Mouse (Mus musculus) neural tube, embryonic 13.5 days (tissue): Measurements from ENCODE around the gene Wdr18. TPM values are rescaled to one million over a fixed set of nuclear protein-coding genes. Genes with fewer than 3 reads are reported as not detected.

ENCODE experiments used
- ATAC-seq: fragments of 200-750 bp; cut with Nextera tagmentation; 2 replicates; pipeline ENCODE4 v1.8.0; 2017; ENCODE audit warnings: low read depth, mild to moderate bottlenecking, moderate TSS enrichment, moderate library complexity
- H3K27ac ChIP-seq: fragments of 300-500 bp; sonication (generic); replicated peaks from 2 replicates; pipeline ENCODE4 v1.5.1; 2015; ENCODE audit warnings: moderate library complexity, mild to moderate bottlenecking, inconsistent platforms
- H3K27me3 ChIP-seq: fragments of 300-500 bp; sonication (generic); 2 replicates; pipeline ENCODE4 v1.6.1; 2015; ENCODE audit warnings: mild to moderate bottlenecking, inconsistent platforms
- H3K36me3 ChIP-seq: fragments of 300-500 bp; sonication (generic); 2 replicates; pipeline ENCODE4 v1.6.1; 2015; ENCODE audit warnings: mild to moderate bottlenecking, inconsistent platforms
- H3K4me1 ChIP-seq: fragments of 300-500 bp; sonication (generic); replicated peaks from 2 replicates; pipeline ENCODE4 v1.6.1; 2015; ENCODE audit warnings: inconsistent platforms
- H3K4me2 ChIP-seq: fragments of 300-500 bp; sonication (generic); 2 replicates; pipeline ENCODE4 v1.6.1; 2015; ENCODE audit warnings: inconsistent platforms, mild to moderate bottlenecking, moderate library complexity
- H3K4me3 ChIP-seq: fragments of 300-500 bp; sonication (generic); 2 replicates; pipeline ENCODE4 v1.5.1; 2015; ENCODE audit warnings: mild to moderate bottlenecking, inconsistent platforms
- H3K9ac ChIP-seq: fragments of 300-500 bp; sonication (generic); 2 replicates; pipeline ENCODE4 v1.6.1; 2015; ENCODE audit warnings: moderate library complexity, mild to moderate bottlenecking, inconsistent platforms
- H3K9me3 ChIP-seq: fragments of 300-500 bp; sonication (generic); 2 replicates; pipeline ENCODE4 v1.6.1; 2016; ENCODE audit warnings: inconsistent platforms
- WGBS: fragments of 180-500 bp; shearing (Covaris S2); methylation state at CpG from one replicate; pipeline ENCODE4 v1.1.7; 2015; 5-methylcytosine and 5-hydroxymethylcytosine counted together
- polyA plus RNA-seq: library from polyadenylated mRNA; unstranded; fragments of >200 nt; fragmentation: Nextera tagmentation; extraction: Ambion mirVana; gene quantifications from 2 replicates; pipeline ENCODE4 v1.2.1, GENCODE M21; 2015

The Wdr18 gene
- polyA plus RNA-seq, 1 experiment from 2014 or later, result 85.7 TPM

DNA sequence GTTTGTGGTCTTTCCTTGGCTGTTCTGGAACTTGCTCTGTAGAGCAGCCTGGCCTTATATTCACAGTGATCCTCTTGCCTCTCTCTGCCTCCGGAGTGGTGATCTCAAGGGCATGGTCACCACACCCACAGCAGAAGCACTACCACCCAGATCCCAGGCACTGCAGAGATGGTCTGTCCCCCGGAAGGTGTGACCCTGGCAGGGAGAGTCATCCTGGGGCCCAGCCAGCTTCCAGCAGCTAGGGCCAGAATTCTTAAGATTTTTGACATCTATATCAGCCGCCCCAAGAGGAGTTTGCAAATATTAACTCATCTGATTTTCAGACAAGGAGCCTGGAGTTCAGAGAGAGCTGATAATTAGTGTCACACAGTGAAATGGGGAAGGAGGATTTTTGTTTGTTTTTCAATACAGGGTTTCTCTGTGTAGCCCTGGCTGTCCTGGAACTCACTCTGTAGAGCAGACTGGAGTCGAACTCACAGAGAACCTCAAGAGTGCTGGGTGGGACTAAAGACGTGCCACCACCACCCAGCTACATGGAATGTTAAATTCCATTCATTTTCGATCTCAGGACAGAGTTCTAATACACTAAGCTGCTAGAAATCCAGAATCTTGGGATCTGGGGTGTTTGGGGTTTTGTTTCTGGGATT is 26.4 kb downstream of the Wdr18 start:
- Histone ChIP-seq H3K4me2 (peak overlapping the region; percentile 80), H3K27ac (peak overlapping the region; percentile 95), H3K9me3 (no peaks in the 10 kb centered on the region; the same call in 1 of the 2 replicates), H3K9ac (peak overlapping the region; percentile 73), H3K27me3 (peaks cover 44% of the 10 kb centered on the region), H3K4me3 (peak overlapping the region; percentile 72), H3K4me1 (peaks cover 64% of the 10 kb centered on the region), H3K36me3 (no peaks in the 10 kb centered on the region)
- 52% methylated on average over 6 of the region's 6 CpGs for WGBS
- ATAC-seq, result no peak

DNA sequence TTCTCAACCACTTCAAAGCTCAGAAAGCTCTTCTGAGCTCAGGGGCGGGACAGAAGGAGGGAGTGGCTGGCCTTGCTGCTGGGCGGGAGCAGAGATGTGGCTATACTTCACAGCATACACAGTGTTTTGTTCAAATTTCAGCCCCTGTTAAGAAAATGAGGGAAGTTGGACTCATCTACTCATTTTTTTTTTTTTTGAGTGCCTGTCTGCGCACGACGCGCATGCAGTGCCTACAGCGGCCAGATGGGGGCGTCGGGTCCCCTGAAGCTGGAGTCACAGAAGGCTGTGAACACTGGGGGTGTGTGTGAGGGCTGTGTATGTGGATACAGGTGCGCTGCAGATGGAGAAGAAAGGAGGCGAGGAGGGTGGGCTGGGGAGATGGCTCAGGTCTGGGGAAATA is 27.0 kb downstream of the Wdr18 start:
- H3K27me3 ChIP-seq, result peaks cover 44% of the 10 kb centered on the region
- peaks cover 58% of the 10 kb centered on the region for H3K4me1 ChIP-seq
- peak overlapping the region; percentile 80 for H3K4me2 ChIP-seq
- 4% methylated on average over 11 of the region's 11 CpGs for WGBS
- H3K36me3 ChIP-seq, result no peaks in the 10 kb centered on the region
- ATAC-seq, result no peak
- peaks cover 3% of the 10 kb centered on the region; the same call in 1 of the 2 replicates for H3K9me3 ChIP-seq
- no peak overlapping the region for H3K27ac ChIP-seq
- H3K4me3 ChIP-seq, result peak overlapping the region; percentile 0; the same call in 1 of the 2 replicates
- peak overlapping the region; percentile 31; the same call in 1 of the 2 replicates for H3K9ac ChIP-seq

DNA sequence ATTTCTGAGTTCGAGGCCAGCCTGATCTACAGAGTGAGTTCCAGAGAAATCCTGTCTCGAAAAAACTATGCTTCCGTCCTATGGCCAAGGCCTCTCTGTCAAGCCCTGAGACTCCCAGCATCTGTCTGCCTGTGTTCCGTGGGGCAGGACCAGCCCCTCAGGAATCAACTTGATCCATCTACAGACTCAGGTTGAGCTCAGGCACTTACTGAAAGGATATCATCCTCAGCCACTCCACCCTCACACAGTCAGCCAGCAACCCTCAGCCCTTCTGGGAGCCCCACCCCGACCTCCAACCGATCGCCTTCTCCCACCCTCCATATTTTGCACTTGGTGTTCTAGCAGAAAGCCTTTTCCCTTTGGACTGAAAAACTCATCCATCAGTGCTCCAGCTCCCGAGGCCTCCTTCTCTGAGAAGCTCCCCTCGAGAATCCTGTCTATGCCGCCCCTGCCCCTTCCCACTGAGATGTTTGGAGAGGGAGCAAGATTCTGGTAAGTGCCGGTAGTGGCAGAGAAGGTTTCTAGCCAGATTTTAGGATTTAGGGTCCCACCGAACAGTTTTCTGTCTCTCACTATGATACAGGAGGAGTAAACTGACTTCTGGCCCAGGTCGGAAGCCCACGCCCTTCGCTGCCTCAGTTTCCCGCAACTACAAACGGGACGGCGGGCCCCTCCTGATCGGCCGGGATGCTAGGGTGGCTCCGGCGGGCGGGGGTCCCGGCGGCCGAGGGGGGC is 28.0 kb downstream of the Wdr18 start:
- 11% methylated on average over 27 of the region's 27 CpGs for WGBS
- Histone ChIP-seq H3K4me3 (peak overlapping the region; percentile 45), H3K36me3 (no peaks in the 10 kb centered on the region), H3K4me1 (peaks cover 48% of the 10 kb centered on the region), H3K9ac (peak overlapping the region; percentile 67), H3K27ac (peak overlapping the region; percentile 25), H3K9me3 (peaks cover 3% of the 10 kb centered on the region; the same call in 1 of the 2 replicates), H3K4me2 (peak overlapping the region; percentile 80), H3K27me3 (peaks cover 44% of the 10 kb centered on the region)
- no peak for ATAC-seq

DNA sequence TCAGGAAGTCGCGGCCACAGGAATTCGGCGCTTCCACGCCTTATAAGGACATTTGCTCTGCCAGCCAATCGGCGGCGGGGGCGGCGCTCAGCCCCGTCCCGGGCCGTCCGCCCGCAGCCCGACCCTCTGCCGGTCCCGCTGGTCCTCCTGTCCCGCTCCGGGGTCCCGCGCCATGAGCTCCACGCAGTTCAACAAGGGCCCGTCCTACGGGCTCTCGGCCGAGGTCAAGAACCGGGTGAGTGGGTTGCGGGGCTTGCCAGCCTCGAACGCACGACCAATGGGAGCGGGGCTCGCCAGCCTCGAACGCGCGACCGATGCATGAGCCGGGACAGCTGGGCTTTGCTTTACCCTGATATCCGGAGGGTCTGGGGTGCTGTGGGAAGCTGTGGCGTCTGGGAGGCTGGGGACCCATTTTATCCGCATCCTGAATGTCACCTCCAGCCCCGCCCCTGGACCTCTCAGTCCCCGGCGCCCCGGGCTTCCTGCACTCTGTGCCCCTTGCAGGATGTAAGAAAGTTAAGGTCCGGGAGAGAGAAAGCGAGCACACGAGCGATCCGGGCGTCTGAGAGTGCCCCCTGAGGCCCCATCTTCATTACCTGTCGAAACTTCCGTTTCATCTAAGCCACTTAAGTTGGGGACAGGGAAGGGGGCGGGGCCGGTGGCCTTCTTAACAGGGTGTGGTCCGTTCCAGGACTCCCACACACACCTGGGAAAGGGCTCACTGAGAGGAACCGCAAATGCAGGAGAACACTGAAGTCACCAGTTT is 28.7 kb downstream of the Wdr18 start, which contains the start of gene Cnn2:
Gene Cnn2 (plus strand): TSS at position 79 of the 766 bp plus-strand sequence.
- ATAC-seq, result no peak
- H3K27ac ChIP-seq, result peak within 1 kb of the TSS; percentile 25
- peaks cover 41% of the 10 kb centered on the region for H3K4me1 ChIP-seq

GRCm38 (mm10) chr10:79989272-79989786 is 29.4 kb downstream of the Wdr18 start:
- Histone ChIP-seq H3K9me3 (peaks cover 3% of the 10 kb centered on the region; the same call in 1 of the 2 replicates), H3K27me3 (peaks cover 44% of the 10 kb centered on the region), H3K36me3 (peaks cover 2% of the 10 kb centered on the region; the same call in 1 of the 2 replicates), H3K4me3 (peak overlapping the region; percentile 45), H3K9ac (peak overlapping the region; percentile 67), H3K4me2 (peak overlapping the region; percentile 80), H3K27ac (no peak overlapping the region), H3K4me1 (peaks cover 40% of the 10 kb centered on the region)
- WGBS, result 39% methylated on average over 8 of the region's 8 CpGs
- no peak for ATAC-seq

More for the DNA sequence above, 28.7 kb downstream of the Wdr18 start, which contains the start of gene Cnn2:
- H3K9me3 ChIP-seq, result peaks cover 3% of the 10 kb centered on the region; the same call in 1 of the 2 replicates
- WGBS, result 1% methylated on average over 59 of the region's 59 CpGs
- H3K36me3 ChIP-seq, result no peaks in the 10 kb centered on the region
- peak within 1 kb of the TSS; percentile 80 for H3K4me2 ChIP-seq
- H3K4me3 ChIP-seq, result peak within 1 kb of the TSS; percentile 45
- H3K27me3 ChIP-seq, result peaks cover 44% of the 10 kb centered on the region
- H3K9ac ChIP-seq, result peak within 1 kb of the TSS; percentile 67

GRCm38 (mm10) chr10:79989870-79990269 is 29.9 kb downstream of the Wdr18 start:
- peaks cover 5% of the 10 kb centered on the region; the same call in 1 of the 2 replicates for H3K36me3 ChIP-seq
- 16% methylated on average over 15 of the region's 15 CpGs for WGBS
- H3K9ac ChIP-seq, result peak overlapping the region; percentile 34; the same call in 1 of the 2 replicates
- no peak overlapping the region for H3K27ac ChIP-seq
- peaks cover 3% of the 10 kb centered on the region; the same call in 1 of the 2 replicates for H3K9me3 ChIP-seq
- H3K4me2 ChIP-seq, result peak overlapping the region; percentile 80
- peak overlapping the region; percentile 45 for H3K4me3 ChIP-seq
- no peak for ATAC-seq
- H3K4me1 ChIP-seq, result peaks cover 40% of the 10 kb centered on the region
- peaks cover 44% of the 10 kb centered on the region for H3K27me3 ChIP-seq

- H3K4me1 ChIP-seq, result peaks cover 36% of the 10 kb centered on the region
- H3K36me3 ChIP-seq, result peaks cover 5% of the 10 kb centered on the region; the same call in 1 of the 2 replicates
- no peak overlapping the region for H3K9ac ChIP-seq
- no peak overlapping the region for H3K4me3 ChIP-seq
- 61% methylated on average over 12 of the region's 12 CpGs for WGBS
- H3K9me3 ChIP-seq, result peaks cover 3% of the 10 kb centered on the region; the same call in 1 of the 2 replicates
- H3K27ac ChIP-seq, result no peak overlapping the region
- H3K27me3 ChIP-seq, result peaks cover 44% of the 10 kb centered on the region
- no peak overlapping the region for H3K4me2 ChIP-seq
- ATAC-seq, result no peak
Observed at GRCm38 (mm10) chr10:79991099-79991498, 31.1 kb downstream of the Wdr18 start.

GRCm38 (mm10) chr10:79991548-79991947 is 31.6 kb downstream of the Wdr18 start:
- peaks cover 3% of the 10 kb centered on the region; the same call in 1 of the 2 replicates for H3K9me3 ChIP-seq
- peaks cover 32% of the 10 kb centered on the region for H3K4me1 ChIP-seq
- H3K4me2 ChIP-seq, result no peak overlapping the region
- no peak for ATAC-seq
- no peak overlapping the region for H3K27ac ChIP-seq
- H3K4me3 ChIP-seq, result no peak overlapping the region
- 85% methylated on average over 6 of the region's 6 CpGs for WGBS
- H3K9ac ChIP-seq, result no peak overlapping the region
- H3K36me3 ChIP-seq, result peaks cover 5% of the 10 kb centered on the region; the same call in 1 of the 2 replicates
- peaks cover 44% of the 10 kb centered on the region for H3K27me3 ChIP-seq

DNA sequence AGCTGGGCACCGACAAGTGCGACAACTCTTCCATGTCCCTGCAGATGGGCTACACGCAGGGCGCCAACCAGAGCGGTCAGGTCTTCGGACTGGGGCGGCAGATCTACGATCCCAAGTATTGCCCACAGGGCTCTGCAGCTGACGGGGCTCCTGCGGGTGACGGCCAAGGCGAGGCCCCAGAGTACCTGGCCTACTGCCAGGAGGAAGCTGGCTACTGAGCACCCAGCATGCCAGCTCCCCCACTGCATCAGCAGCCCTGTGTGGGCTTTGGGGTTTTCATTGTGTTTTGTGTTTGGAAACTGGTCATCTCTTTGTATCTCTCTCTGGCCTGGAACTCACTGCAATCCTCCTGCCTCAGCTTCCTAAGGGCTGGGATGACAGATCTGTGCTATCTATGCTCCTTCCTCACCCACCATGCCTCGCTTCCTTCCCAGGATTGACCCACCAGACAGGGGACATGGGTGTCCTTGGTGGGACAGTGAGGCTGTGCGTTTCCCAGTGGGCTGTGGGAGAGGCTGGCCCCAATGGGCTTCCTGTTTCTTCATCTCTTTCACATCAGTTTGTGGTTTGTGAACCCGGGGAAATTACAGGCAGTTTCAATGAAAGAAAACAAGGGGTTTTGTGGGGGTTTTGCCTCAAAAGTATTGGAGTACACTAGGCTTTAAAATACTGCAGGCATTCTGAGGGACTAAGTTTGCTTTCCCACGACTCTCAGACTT is 34.6 kb downstream of the Wdr18 start:
- Histone ChIP-seq H3K4me1 (peaks cover 20% of the 10 kb centered on the region), H3K4me3 (no peak overlapping the region), H3K4me2 (no peak overlapping the region), H3K27ac (no peak overlapping the region), H3K9ac (no peak overlapping the region), H3K9me3 (peaks cover 3% of the 10 kb centered on the region; the same call in 1 of the 2 replicates), H3K27me3 (peaks cover 16% of the 10 kb centered on the region), H3K36me3 (peaks cover 5% of the 10 kb centered on the region; the same call in 1 of the 2 replicates)
- 81% methylated on average over 16 of the region's 16 CpGs for WGBS
- no peak for ATAC-seq

DNA sequence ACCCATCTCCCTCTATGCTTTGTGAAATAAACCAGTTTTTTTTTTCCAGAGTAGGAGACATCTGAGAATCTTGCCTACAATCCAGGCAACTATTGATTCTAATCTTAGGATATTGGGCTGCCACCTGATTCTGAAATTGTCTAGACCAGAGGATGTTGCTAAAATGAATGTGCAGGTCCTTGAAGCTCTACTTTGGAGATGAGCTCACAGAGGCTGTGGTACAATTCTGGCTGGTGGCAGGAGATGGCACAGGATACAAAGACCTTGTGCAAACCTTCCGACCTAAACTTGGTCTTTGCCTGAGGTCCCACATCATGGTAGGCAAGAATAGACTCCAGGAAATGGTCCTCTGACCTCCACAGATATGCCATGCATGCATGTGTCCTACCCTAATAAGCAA is 35.7 kb downstream of the Wdr18 start:
- ATAC-seq, result no peak
- 82% methylated on average over 1 of the region's 1 CpGs for WGBS

More for the DNA sequence above, 35.7 kb downstream of the Wdr18 start:
- Histone ChIP-seq H3K4me3 (peak overlapping the region; percentile 51; the same call in 1 of the 2 replicates), H3K27me3 (peaks cover 12% of the 10 kb centered on the region), H3K9ac (no peak overlapping the region), H3K4me1 (peaks cover 17% of the 10 kb centered on the region), H3K36me3 (peaks cover 5% of the 10 kb centered on the region; the same call in 1 of the 2 replicates), H3K27ac (no peak overlapping the region), H3K9me3 (peaks cover 3% of the 10 kb centered on the region; the same call in 1 of the 2 replicates), H3K4me2 (no peak overlapping the region)
